Mouse (Mus musculus) liver, embryonic 14.5 days (tissue): Measurements from ENCODE around the gene Ttc39d.

Experiments used
- CTCF ChIP-seq: IDR thresholded peaks from 2 replicates; pipeline ENCODE4 v1.5.1; 2016; ENCODE audit warnings: antibody characterized with exemption, low read depth, control low read depth
- EP300 ChIP-seq: IDR thresholded peaks from 2 replicates; pipeline ENCODE4 v1.6.1; 2016; ENCODE audit warnings: antibody characterized with exemption, low read depth

GRCm38 (mm10) chr17:80205657-80206056 is 1.6 kb upstream of the Ttc39d start:
- no peak for TF ChIP-seq CTCF
- no peak for TF ChIP-seq EP300
